Mouse (Mus musculus): ENCODE measurements around the gene Runx1. TPM values are rescaled to one million over a fixed set of nuclear protein-coding genes. Genes with fewer than 3 reads are reported as not detected.

Runx1 gene
- polyA plus RNA-seq, 1 experiment from 2014 or later, result 2.1 TPM

- no peaks in the 10 kb centered on the region for H3K36me3 ChIP-seq
- peaks cover 25% of the 10 kb centered on the region for H3K4me1 ChIP-seq
- no peak overlapping the region for H3K27ac ChIP-seq
- no peaks in the 10 kb centered on the region for H3K9me3 ChIP-seq (replicated peaks)
- peaks cover 32% of the 10 kb centered on the region for H3K27me3 ChIP-seq
- H3K4me2 ChIP-seq, result no peak overlapping the region
- ATAC-seq (replicated peaks; ENCODE audit: low FRiP score), result no peak
- 49% methylated on average over 7 of the region's 7 CpGs for WGBS
- H3K9ac ChIP-seq, result no peak overlapping the region
- H3K4me3 ChIP-seq (replicated peaks), result no peak overlapping the region
Measured at GRCm38 (mm10) chr16:92705564-92706458, 120.1 kb downstream of the Runx1 start.

- H3K9ac ChIP-seq, result no peak overlapping the region
- H3K27ac ChIP-seq, result no peak overlapping the region
- no peaks in the 10 kb centered on the region for H3K9me3 ChIP-seq (replicated peaks)
- H3K27me3 ChIP-seq, result peaks cover 52% of the 10 kb centered on the region
- no peak overlapping the region for H3K4me2 ChIP-seq
- WGBS, result 95% methylated on average over 2 of the region's 2 CpGs
- H3K4me3 ChIP-seq (replicated peaks), result no peak overlapping the region
- H3K4me1 ChIP-seq, result peaks cover 36% of the 10 kb centered on the region
- ATAC-seq (replicated peaks; ENCODE audit: low FRiP score), result no peak
- H3K36me3 ChIP-seq, result no peaks in the 10 kb centered on the region
Measured at GRCm38 (mm10) chr16:92703850-92704249, 122.1 kb downstream of the Runx1 start.

- H3K4me3 ChIP-seq (replicated peaks), result peak overlapping the region; percentile 59; the same call in 1 of the 2 replicates
- no peak overlapping the region for H3K27ac ChIP-seq
- H3K4me1 ChIP-seq, result peaks cover 52% of the 10 kb centered on the region
- peak overlapping the region; percentile 96 for H3K4me2 ChIP-seq
- no peak for ATAC-seq (replicated peaks; ENCODE audit: low FRiP score)
- no peak overlapping the region for H3K9ac ChIP-seq
- H3K36me3 ChIP-seq, result no peaks in the 10 kb centered on the region
- H3K27me3 ChIP-seq, result peaks cover 66% of the 10 kb centered on the region
- no peaks in the 10 kb centered on the region for H3K9me3 ChIP-seq (replicated peaks)
- WGBS, result 3% methylated on average over 27 of the region's 27 CpGs
Measured at GRCm38 (mm10) chr16:92699531-92700397, 126.2 kb downstream of the Runx1 start.

GRCm38 (mm10) chr16:92698612-92698998 lies 127.3 kb downstream of the Runx1 start:
- WGBS, result under 1% methylated on average over 26 of the region's 26 CpGs

GRCm38 (mm10) chr16:92697737-92698611 lies 128.0 kb downstream of the Runx1 start:
- Histone ChIP-seq H3K4me3 (replicated peaks) (peak overlapping the region; percentile 59), H3K9me3 (replicated peaks) (no peaks in the 10 kb centered on the region), H3K27ac (0 out of 2 replicates have a peak overlapping the region, but pooled peaks have one; percentile 24), H3K4me2 (peak overlapping the region; percentile 96), H3K9ac (peak overlapping the region; percentile 59), H3K36me3 (no peaks in the 10 kb centered on the region), H3K4me1 (peaks cover 56% of the 10 kb centered on the region), H3K27me3 (peaks cover 72% of the 10 kb centered on the region)
- ATAC-seq (replicated peaks; ENCODE audit: low FRiP score), result peak; percentile 45
- under 1% methylated on average over 48 of the region's 48 CpGs for WGBS

More at GRCm38 (mm10) chr16:92698612-92698998, 127.3 kb downstream of the Runx1 start:
- H3K27ac ChIP-seq, result no peak overlapping the region
- H3K36me3 ChIP-seq, result no peaks in the 10 kb centered on the region
- H3K4me2 ChIP-seq, result peak overlapping the region; percentile 96
- H3K4me3 ChIP-seq (replicated peaks), result peak overlapping the region; percentile 59
- H3K27me3 ChIP-seq, result peaks cover 72% of the 10 kb centered on the region
- ATAC-seq (replicated peaks; ENCODE audit: low FRiP score), result peak; percentile 80
- peak overlapping the region; percentile 59 for H3K9ac ChIP-seq
- H3K4me1 ChIP-seq, result peaks cover 56% of the 10 kb centered on the region
- H3K9me3 ChIP-seq (replicated peaks), result no peaks in the 10 kb centered on the region

- Histone ChIP-seq H3K36me3 (no peaks in the 10 kb centered on the region), H3K4me1 (peaks cover 56% of the 10 kb centered on the region), H3K4me2 (peak overlapping the region; percentile 96), H3K9me3 (replicated peaks) (no peaks in the 10 kb centered on the region), H3K9ac (peak overlapping the region; percentile 59), H3K4me3 (replicated peaks) (peak overlapping the region; percentile 59), H3K27ac (no peak overlapping the region), H3K27me3 (peaks cover 77% of the 10 kb centered on the region)
- peak; percentile 93 for ATAC-seq (replicated peaks; ENCODE audit: low FRiP score)
- under 1% methylated on average over 50 of the region's 53 CpGs for WGBS
Measured at GRCm38 (mm10) chr16:92697227-92697736, 128.7 kb downstream of the Runx1 start.

- Histone ChIP-seq H3K27ac (no peak overlapping the region), H3K36me3 (no peaks in the 10 kb centered on the region), H3K4me3 (replicated peaks) (peak overlapping the region; percentile 59), H3K4me2 (peak overlapping the region; percentile 96), H3K27me3 (peaks cover 76% of the 10 kb centered on the region), H3K9me3 (replicated peaks) (no peaks in the 10 kb centered on the region), H3K4me1 (peaks cover 56% of the 10 kb centered on the region), H3K9ac (no peak overlapping the region)
- ATAC-seq (replicated peaks; ENCODE audit: low FRiP score), result no peak
- WGBS, result under 1% methylated on average over 24 of the region's 24 CpGs
Measured at GRCm38 (mm10) chr16:92696411-92697015, 129.4 kb downstream of the Runx1 start.

GRCm38 (mm10) chr16:92695981-92696380 lies 130.0 kb downstream of the Runx1 start:
- H3K36me3 ChIP-seq, result no peaks in the 10 kb centered on the region
- H3K9ac ChIP-seq, result no peak overlapping the region
- H3K27me3 ChIP-seq, result peaks cover 79% of the 10 kb centered on the region
- peak overlapping the region; percentile 56 for H3K4me2 ChIP-seq
- peak overlapping the region; percentile 59 for H3K4me3 ChIP-seq (replicated peaks)
- H3K9me3 ChIP-seq (replicated peaks), result no peaks in the 10 kb centered on the region
- no peak overlapping the region for H3K27ac ChIP-seq
- 7% methylated on average over 12 of the region's 12 CpGs for WGBS
- no peak for ATAC-seq (replicated peaks; ENCODE audit: low FRiP score)
- H3K4me1 ChIP-seq, result peaks cover 56% of the 10 kb centered on the region

GRCm38 (mm10) chr16:92695200-92695921 lies 130.6 kb downstream of the Runx1 start:
- no peak overlapping the region for H3K27ac ChIP-seq
- no peak for ATAC-seq (replicated peaks; ENCODE audit: low FRiP score)
- H3K36me3 ChIP-seq, result no peaks in the 10 kb centered on the region
- no peak overlapping the region for H3K9ac ChIP-seq
- peaks cover 53% of the 10 kb centered on the region for H3K4me1 ChIP-seq
- H3K27me3 ChIP-seq, result peaks cover 79% of the 10 kb centered on the region
- H3K4me2 ChIP-seq, result peak overlapping the region; percentile 56
- WGBS, result under 1% methylated on average over 43 of the region's 43 CpGs
- H3K9me3 ChIP-seq (replicated peaks), result no peaks in the 10 kb centered on the region
- H3K4me3 ChIP-seq (replicated peaks), result peak overlapping the region; percentile 37

GRCm38 (mm10) chr16:92694496-92695106 lies 131.3 kb downstream of the Runx1 start:
- Histone ChIP-seq H3K4me2 (peak overlapping the region; percentile 56), H3K27ac (no peak overlapping the region), H3K4me1 (peaks cover 48% of the 10 kb centered on the region), H3K27me3 (peaks cover 79% of the 10 kb centered on the region), H3K9me3 (replicated peaks) (no peaks in the 10 kb centered on the region), H3K9ac (no peak overlapping the region), H3K4me3 (replicated peaks) (peak overlapping the region; percentile 37), H3K36me3 (no peaks in the 10 kb centered on the region)
- ATAC-seq (replicated peaks; ENCODE audit: low FRiP score), result no peak
- 3% methylated on average over 16 of the region's 19 CpGs for WGBS
